Mouse (Mus musculus): ENCODE results near the gene Snx29.

- TF ChIP-seq CTCF (conservative IDR thresholded peaks at IDR 0.05 in 1 of 2, IDR thresholded peaks at IDR 0.05 in 1 of 2; ENCODE audit: low read depth in 2 of 2, low read length in 2 of 2) (no peak), GABPA (IDR thresholded peaks at IDR 0.05; ENCODE audit: insufficient replicate concordance, low read depth, low read length) (no peak), MAFK (IDR thresholded peaks at IDR 0.05; ENCODE audit: insufficient replicate concordance, low read length) (no peak), ELF1 (IDR thresholded peaks at IDR 0.05; ENCODE audit: low read depth, low read length) (no peak), POLR2A (IDR thresholded peaks at IDR 0.05; ENCODE audit: low read depth, low read length) (no peak), MAX (IDR thresholded peaks at IDR 0.05; ENCODE audit: low read length) (no peak)
Observed at GRCm38 (mm10) chr16:11601336-11602082, 278.8 kb downstream of the Snx29 start.

All from CH12.LX (cell line).